Mouse (Mus musculus): ENCODE results near the gene Igfals. TPM values are rescaled to one million over a fixed set of nuclear protein-coding genes. Genes with fewer than 3 reads are reported as not detected.

The Igfals gene
- polyA plus RNA-seq, 1 experiment from 2014 or later, result 0.24 TPM

- Histone ChIP-seq H3K4me2 (no peak overlapping the region), H3K4me3 (no peak overlapping the region), H3K4me1 (replicated peaks) (no peaks in the 10 kb centered on the region), H3K9me3 (replicated peaks) (no peaks in the 10 kb centered on the region), H3K27me3 (replicated peaks) (no peaks in the 10 kb centered on the region), H3K36me3 (peaks cover 10% of the 10 kb centered on the region; the same call in 1 of the 2 replicates), H3K27ac (ENCODE audit: poor library complexity, severe bottlenecking) (no peak overlapping the region), H3K9ac (no peak overlapping the region)
- no peak for ATAC-seq (ENCODE audit: insufficient number of reproducible peaks, low FRiP score)
- WGBS, result 88% methylated on average over 10 of the region's 10 CpGs
Measured at GRCm38 (mm10) chr17:24867914-24868313, 2.1 kb downstream of the Igfals start.

GRCm38 (mm10) chr17:24873695-24874404 lies 8.1 kb downstream of the Igfals start:
- Histone ChIP-seq H3K9ac (no peak overlapping the region), H3K9me3 (replicated peaks) (no peaks in the 10 kb centered on the region), H3K36me3 (no peaks in the 10 kb centered on the region), H3K4me1 (replicated peaks) (no peaks in the 10 kb centered on the region), H3K4me3 (no peak overlapping the region), H3K4me2 (no peak overlapping the region), H3K27ac (ENCODE audit: poor library complexity, severe bottlenecking) (no peak overlapping the region), H3K27me3 (replicated peaks) (no peaks in the 10 kb centered on the region)
- no peak for ATAC-seq (ENCODE audit: insufficient number of reproducible peaks, low FRiP score)
- 34% methylated on average over 4 of the region's 4 CpGs for WGBS

- H3K36me3 ChIP-seq, result no peaks in the 10 kb centered on the region
- H3K4me1 ChIP-seq (replicated peaks), result no peaks in the 10 kb centered on the region
- no peak overlapping the region for H3K9ac ChIP-seq
- no peak overlapping the region for H3K27ac ChIP-seq (ENCODE audit: poor library complexity, severe bottlenecking)
- no peak for ATAC-seq (ENCODE audit: insufficient number of reproducible peaks, low FRiP score)
- H3K4me3 ChIP-seq, result no peak overlapping the region
- WGBS, result 57% methylated on average over 1 of the region's 1 CpGs
- H3K9me3 ChIP-seq (replicated peaks), result no peaks in the 10 kb centered on the region
- H3K4me2 ChIP-seq, result no peak overlapping the region
- H3K27me3 ChIP-seq (replicated peaks), result no peaks in the 10 kb centered on the region
Measured at GRCm38 (mm10) chr17:24874405-24874745, 8.6 kb downstream of the Igfals start.

- H3K27me3 ChIP-seq (replicated peaks), result no peaks in the 10 kb centered on the region
- no peaks in the 10 kb centered on the region for H3K4me1 ChIP-seq (replicated peaks)
- no peaks in the 10 kb centered on the region for H3K36me3 ChIP-seq
- no peak overlapping the region for H3K4me2 ChIP-seq
- 63% methylated on average over 8 of the region's 8 CpGs for WGBS
- H3K4me3 ChIP-seq, result no peak overlapping the region
- H3K9me3 ChIP-seq (replicated peaks), result no peaks in the 10 kb centered on the region
- no peak overlapping the region for H3K9ac ChIP-seq
- no peak for ATAC-seq (ENCODE audit: insufficient number of reproducible peaks, low FRiP score)
- no peak overlapping the region for H3K27ac ChIP-seq (ENCODE audit: poor library complexity, severe bottlenecking)
Measured at GRCm38 (mm10) chr17:24874989-24875388, 9.2 kb downstream of the Igfals start.

- Histone ChIP-seq H3K36me3 (peaks cover 2% of the 10 kb centered on the region; the same call in 1 of the 2 replicates), H3K4me3 (no peak overlapping the region), H3K4me2 (no peak overlapping the region), H3K27me3 (replicated peaks) (no peaks in the 10 kb centered on the region), H3K27ac (ENCODE audit: poor library complexity, severe bottlenecking) (no peak overlapping the region), H3K9me3 (replicated peaks) (no peaks in the 10 kb centered on the region), H3K4me1 (replicated peaks) (0 out of 2 replicates have a peak, but pooled peaks cover 5% of the 10 kb centered on the region), H3K9ac (no peak overlapping the region; the same call in 1 of the 2 replicates)
- WGBS, result 58% methylated on average over 10 of the region's 10 CpGs
- ATAC-seq (ENCODE audit: insufficient number of reproducible peaks, low FRiP score), result 0 out of 2 replicates have a peak, but pooled peaks have one; percentile 12
Measured at GRCm38 (mm10) chr17:24877336-24878116, 11.7 kb downstream of the Igfals start.

GRCm38 (mm10) chr17:24878117-24878397 lies 12.3 kb downstream of the Igfals start:
- no peak overlapping the region; the same call in 1 of the 2 replicates for H3K9ac ChIP-seq
- 0 out of 2 replicates have a peak, but pooled peaks have one; percentile 5 for ATAC-seq (ENCODE audit: insufficient number of reproducible peaks, low FRiP score)

GRCm38 (mm10) chr17:24878531-24878930 lies 12.7 kb downstream of the Igfals start:
- Histone ChIP-seq H3K9me3 (replicated peaks) (no peaks in the 10 kb centered on the region), H3K27me3 (replicated peaks) (no peaks in the 10 kb centered on the region), H3K36me3 (peaks cover 12% of the 10 kb centered on the region), H3K4me2 (no peak overlapping the region), H3K4me3 (no peak overlapping the region), H3K4me1 (replicated peaks) (0 out of 2 replicates have a peak, but pooled peaks cover 5% of the 10 kb centered on the region), H3K9ac (no peak overlapping the region), H3K27ac (ENCODE audit: poor library complexity, severe bottlenecking) (no peak overlapping the region)
- 70% methylated on average over 8 of the region's 8 CpGs for WGBS
- no peak for ATAC-seq (ENCODE audit: insufficient number of reproducible peaks, low FRiP score)

More at GRCm38 (mm10) chr17:24878117-24878397, 12.3 kb downstream of the Igfals start:
- H3K27ac ChIP-seq (ENCODE audit: poor library complexity, severe bottlenecking), result no peak overlapping the region
- H3K4me3 ChIP-seq, result no peak overlapping the region
- no peaks in the 10 kb centered on the region for H3K27me3 ChIP-seq (replicated peaks)
- peaks cover 8% of the 10 kb centered on the region for H3K36me3 ChIP-seq
- WGBS, result 40% methylated on average over 5 of the region's 5 CpGs
- 0 out of 2 replicates have a peak, but pooled peaks cover 5% of the 10 kb centered on the region for H3K4me1 ChIP-seq (replicated peaks)
- no peak overlapping the region for H3K4me2 ChIP-seq
- no peaks in the 10 kb centered on the region for H3K9me3 ChIP-seq (replicated peaks)

GRCm38 (mm10) chr17:24881738-24882440 lies 16.1 kb downstream of the Igfals start:
- WGBS, result 46% methylated on average over 7 of the region's 7 CpGs
- Histone ChIP-seq H3K9ac (no peak overlapping the region), H3K27me3 (replicated peaks) (no peaks in the 10 kb centered on the region), H3K4me3 (no peak overlapping the region), H3K36me3 (peaks cover 20% of the 10 kb centered on the region), H3K9me3 (replicated peaks) (no peaks in the 10 kb centered on the region), H3K4me2 (no peak overlapping the region), H3K27ac (ENCODE audit: poor library complexity, severe bottlenecking) (no peak overlapping the region), H3K4me1 (replicated peaks) (peaks cover 15% of the 10 kb centered on the region)
- no peak for ATAC-seq (ENCODE audit: insufficient number of reproducible peaks, low FRiP score)

- WGBS, result 74% methylated on average over 6 of the region's 6 CpGs
- H3K4me2 ChIP-seq, result no peak overlapping the region
- H3K9me3 ChIP-seq (replicated peaks), result no peaks in the 10 kb centered on the region
- H3K4me3 ChIP-seq, result no peak overlapping the region
- no peak overlapping the region for H3K27ac ChIP-seq (ENCODE audit: poor library complexity, severe bottlenecking)
- H3K27me3 ChIP-seq (replicated peaks), result no peaks in the 10 kb centered on the region
- peaks cover 26% of the 10 kb centered on the region for H3K4me1 ChIP-seq (replicated peaks)
- no peak for ATAC-seq (ENCODE audit: insufficient number of reproducible peaks, low FRiP score)
- H3K9ac ChIP-seq, result no peak overlapping the region
- peaks cover 26% of the 10 kb centered on the region for H3K36me3 ChIP-seq
Measured at GRCm38 (mm10) chr17:24884391-24884790, 18.6 kb downstream of the Igfals start.

GRCm38 (mm10) chr17:24885356-24886133 lies 19.7 kb downstream of the Igfals start:
- Histone ChIP-seq H3K4me1 (replicated peaks) (peaks cover 26% of the 10 kb centered on the region), H3K4me3 (peak overlapping the region; percentile 86), H3K4me2 (peak overlapping the region; percentile 86), H3K27me3 (replicated peaks) (no peaks in the 10 kb centered on the region), H3K27ac (ENCODE audit: poor library complexity, severe bottlenecking) (no peak overlapping the region), H3K36me3 (peaks cover 38% of the 10 kb centered on the region), H3K9me3 (replicated peaks) (no peaks in the 10 kb centered on the region), H3K9ac (peak overlapping the region; percentile 77)
- WGBS, result 23% methylated on average over 22 of the region's 22 CpGs
- no peak for ATAC-seq (ENCODE audit: insufficient number of reproducible peaks, low FRiP score)
